Mouse (Mus musculus) ES-Bruce4 (cell line): ENCODE data around the gene Pxt1. TPM values are rescaled to one million over a fixed set of nuclear protein-coding genes. Genes with fewer than 3 reads are reported as not detected.
"Not testable (repeated sequence)": the region's sequence is repeated elsewhere in the genome, so short reads cannot be mapped to it uniquely, and the experiment has no call there.

Source experiments
- H3K27ac ChIP-seq: 2 replicates; pipeline ENCODE4 v1.5.1; 2012; ENCODE audit warnings: low read length, inconsistent platforms; ENCODE audit not compliant: insufficient read depth
- H3K27me3 ChIP-seq: 2 replicates; pipeline ENCODE4 v1.6.1; 2012; ENCODE audit warnings: mild to moderate bottlenecking, low read length, inconsistent platforms; ENCODE audit not compliant: control insufficient read depth, poor library complexity, insufficient read depth, severe bottlenecking
- H3K36me3 ChIP-seq: 2 replicates; pipeline ENCODE4 v1.6.1; 2012; ENCODE audit warnings: inconsistent platforms, mild to moderate bottlenecking, low read length, moderate library complexity; ENCODE audit not compliant: control insufficient read depth, poor library complexity, insufficient read depth, severe bottlenecking
- H3K4me1 ChIP-seq: one replicate; pipeline ENCODE4 v1.8.1; 2011; ENCODE audit warnings: low read length; ENCODE audit not compliant: control insufficient read depth, insufficient read depth
- H3K4me3 ChIP-seq: 2 replicates; pipeline ENCODE4 v1.5.1; 2011; ENCODE audit warnings: low read depth, mild to moderate bottlenecking, low read length
- H3K9ac ChIP-seq: 2 replicates; pipeline ENCODE4 v1.6.1; 2012; ENCODE audit warnings: low read depth, mild to moderate bottlenecking, inconsistent platforms; ENCODE audit not compliant: poor library complexity, severe bottlenecking
- H3K9me3 ChIP-seq: replicated peaks from 2 replicates; pipeline ENCODE4 v1.6.1; 2012; ENCODE audit warnings: mild to moderate bottlenecking, low read length, inconsistent platforms; ENCODE audit not compliant: control insufficient read depth, poor library complexity, insufficient read depth, severe bottlenecking
- CTCF ChIP-seq: IDR thresholded peaks from one replicate; pipeline ENCODE4 v1.8.1; 2011; ENCODE audit warnings: low read depth, low read length
- EP300 ChIP-seq: IDR thresholded peaks from 2 replicates; pipeline ENCODE4 v1.6.1; 2011; ENCODE audit warnings: low read depth, low read length; ENCODE audit not compliant: insufficient read depth
- POLR2A ChIP-seq: IDR thresholded peaks from one replicate; pipeline ENCODE4 v1.8.1; 2011; ENCODE audit warnings: low read length; ENCODE audit not compliant: insufficient read depth
- polyA plus RNA-seq: library from polyadenylated mRNA; stranded (reverse); fragments of >200 nt; gene quantifications from 2 replicates; pipeline ENCODE4 v1.2.4, GENCODE M21; 2011; ENCODE audit warnings: low read depth; ENCODE audit not compliant: missing spikeins, insufficient read depth, insufficient read length

Gene Pxt1
- polyA plus RNA-seq: 0.67 and 2.4 TPM in 2 replicates

GRCm38 (mm10) chr17:28943740-28944139 is at the start of gene Pxt1:
TSS of gene Pxt1 (minus strand) at chr17:28943840.
- H3K27me3 ChIP-seq: no peaks in the 10 kb centered on the region
- no peaks in the 10 kb centered on the region for H3K36me3 ChIP-seq
- H3K27ac ChIP-seq: no peak within 1 kb of the TSS
- H3K4me1 ChIP-seq: no peaks in the 10 kb centered on the region
- no peak within 1 kb of the TSS for H3K4me3 ChIP-seq
- H3K9ac ChIP-seq: no peak within 1 kb of the TSS
- H3K9me3 ChIP-seq: peaks cover 7% of the 10 kb centered on the region; the same call in 1 of the 2 replicates
- TF ChIP-seq EP300 (no peak), CTCF (no peak), POLR2A (no peak)

- not testable (repeated sequence) for H3K27ac ChIP-seq, H3K9ac ChIP-seq, H3K4me3 ChIP-seq, H3K4me1 ChIP-seq, H3K9me3 ChIP-seq, H3K27me3 ChIP-seq
- H3K36me3 ChIP-seq: peaks cover 61% of the 10 kb centered on the region
Observed at GRCm38 (mm10) chr17:28993004-28993403, 49.4 kb upstream of the Pxt1 start.

GRCm38 (mm10) chr17:28992105-28992504 is 48.5 kb upstream of the Pxt1 start:
- TF ChIP-seq EP300: no peak
- TF ChIP-seq POLR2A: no peak
- TF ChIP-seq CTCF: no peak
- no peaks in the 10 kb centered on the region for H3K27me3 ChIP-seq
- no peaks in the 10 kb centered on the region for H3K4me1 ChIP-seq
- no peak overlapping the region for H3K27ac ChIP-seq
- no peak overlapping the region for H3K4me3 ChIP-seq
- no peak overlapping the region for H3K9ac ChIP-seq
- no peaks in the 10 kb centered on the region for H3K9me3 ChIP-seq
- H3K36me3 ChIP-seq: peaks cover 59% of the 10 kb centered on the region

DNA sequence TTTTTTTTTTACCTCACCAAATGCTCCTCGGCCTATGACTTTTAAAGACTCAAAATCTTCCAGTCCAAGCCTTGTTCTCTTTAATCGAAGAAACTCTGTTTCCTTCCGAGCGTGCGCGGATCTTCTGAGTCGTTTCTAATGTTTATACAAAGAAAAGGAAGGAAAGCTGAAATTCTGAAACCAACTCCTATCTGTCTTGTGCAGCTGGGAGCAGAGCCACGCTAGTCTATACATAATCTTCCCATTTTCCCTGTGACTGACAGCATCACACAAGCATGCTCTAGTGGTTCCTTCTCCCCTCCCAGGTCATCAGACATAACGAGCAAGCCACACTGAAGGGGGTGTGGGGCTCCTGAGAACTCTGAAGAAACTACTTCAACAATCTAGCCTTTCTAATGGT is 47.6 kb upstream of the Pxt1 start:
- no peaks in the 10 kb centered on the region for H3K4me1 ChIP-seq
- H3K4me3 ChIP-seq: no peak overlapping the region
- H3K9me3 ChIP-seq: no peaks in the 10 kb centered on the region
- TF ChIP-seq CTCF (no peak), EP300 (no peak), POLR2A (no peak)
- no peaks in the 10 kb centered on the region for H3K27me3 ChIP-seq
- H3K9ac ChIP-seq: no peak overlapping the region
- H3K36me3 ChIP-seq: peaks cover 56% of the 10 kb centered on the region
- H3K27ac ChIP-seq: no peak overlapping the region

- Histone ChIP-seq H3K27me3 (no peaks in the 10 kb centered on the region), H3K36me3 (peaks cover 56% of the 10 kb centered on the region), H3K4me3 (no peak overlapping the region), H3K27ac (no peak overlapping the region), H3K9ac (no peak overlapping the region), H3K4me1 (no peaks in the 10 kb centered on the region), H3K9me3 (no peaks in the 10 kb centered on the region)
- no peak for TF ChIP-seq CTCF
- no peak for TF ChIP-seq POLR2A
- no peak for TF ChIP-seq EP300
Observed at GRCm38 (mm10) chr17:28990060-28990459, 46.4 kb upstream of the Pxt1 start.

- H3K27me3 ChIP-seq: no peaks in the 10 kb centered on the region
- H3K4me3 ChIP-seq: no peak overlapping the region
- TF ChIP-seq POLR2A (no peak), CTCF (no peak), EP300 (no peak)
- H3K4me1 ChIP-seq: no peaks in the 10 kb centered on the region
- H3K9me3 ChIP-seq: no peaks in the 10 kb centered on the region
- no peak overlapping the region for H3K9ac ChIP-seq
- H3K36me3 ChIP-seq: peaks cover 55% of the 10 kb centered on the region
- no peak overlapping the region for H3K27ac ChIP-seq
Observed at GRCm38 (mm10) chr17:28988996-28989395, 45.4 kb upstream of the Pxt1 start.

DNA sequence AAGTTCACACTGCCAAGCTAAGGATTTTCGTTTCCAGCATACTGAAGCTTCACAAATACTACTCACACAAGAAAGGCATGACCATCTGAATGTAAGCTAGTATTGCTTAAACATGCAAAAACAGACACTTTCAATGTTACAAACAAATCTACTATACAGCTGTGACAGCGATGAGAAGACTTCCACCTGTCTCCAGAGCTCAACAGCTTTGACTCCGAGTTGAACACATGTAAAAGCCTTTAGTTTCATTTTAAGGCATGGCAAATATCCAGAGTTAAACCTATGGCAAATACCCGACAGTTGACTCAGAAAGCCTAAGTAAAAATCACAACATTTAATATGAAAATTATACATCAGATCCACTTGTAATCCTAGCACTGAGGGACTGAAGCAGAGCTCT is 44.7 kb upstream of the Pxt1 start:
- H3K27me3 ChIP-seq: no peaks in the 10 kb centered on the region
- H3K36me3 ChIP-seq: peaks cover 59% of the 10 kb centered on the region
- TF ChIP-seq CTCF: no peak
- TF ChIP-seq EP300: no peak
- no peak for TF ChIP-seq POLR2A
- H3K4me1 ChIP-seq: peaks cover 2% of the 10 kb centered on the region
- H3K27ac ChIP-seq: peak overlapping the region; percentile 34; the same call in 1 of the 2 replicates
- H3K4me3 ChIP-seq: no peak overlapping the region
- H3K9me3 ChIP-seq: no peaks in the 10 kb centered on the region
- no peak overlapping the region for H3K9ac ChIP-seq
